Mouse (Mus musculus) bone marrow, adult 2 months (tissue): ENCODE results near the gene Rpl38.

Experiments used
- CTCF ChIP-seq: fragments of 200-500 bp; IDR thresholded peaks from 2 replicates; pipeline ENCODE4 v1.5.1; 2011; ENCODE audit warnings: low read length, control low read depth; ENCODE audit not compliant: control insufficient read depth, insufficient read depth
- POLR2A ChIP-seq: fragments of 200-500 bp; IDR thresholded peaks from 2 replicates; pipeline ENCODE4 v1.6.1; 2011; ENCODE audit warnings: low read depth, mild to moderate bottlenecking, control low read depth, low read length, borderline replicate concordance; ENCODE audit not compliant: control insufficient read depth

DNA sequence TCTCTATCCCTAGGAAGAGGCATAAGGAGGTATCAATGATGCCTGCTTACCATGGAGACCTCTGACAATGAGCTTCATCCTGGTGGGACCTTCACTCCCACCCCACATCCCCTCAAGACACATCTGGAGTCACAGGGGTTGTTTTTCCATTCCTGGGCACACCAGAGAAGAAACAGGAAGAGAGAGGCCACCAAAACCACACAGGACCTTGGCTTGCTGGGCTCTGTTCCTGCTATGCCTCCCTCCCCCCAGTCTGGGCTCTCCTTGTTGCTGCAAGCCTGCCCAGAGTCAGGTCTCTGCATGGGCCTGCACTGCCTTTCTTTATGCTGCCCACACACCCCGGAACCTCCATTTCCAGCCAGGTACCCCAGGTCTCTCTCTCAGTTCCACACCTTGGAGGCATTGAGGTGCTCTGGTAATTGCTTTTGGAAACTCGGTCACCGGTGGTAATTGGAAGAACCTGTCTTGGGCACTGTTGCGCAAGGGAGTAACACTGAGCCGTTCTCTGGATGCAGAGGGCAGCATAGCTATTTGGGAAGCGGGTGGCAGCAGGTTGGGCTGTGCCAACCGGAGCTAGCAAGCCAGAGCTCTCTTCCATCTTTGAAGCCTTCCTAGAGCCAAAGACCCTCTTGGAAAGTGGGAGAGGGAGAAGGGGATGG is 12.8 kb upstream of the Rpl38 start:
- TF ChIP-seq POLR2A, result no peak
- no peak for TF ChIP-seq CTCF
